Mouse (Mus musculus) adrenal gland, postnatal 4 days (tissue): Measurements from ENCODE around the gene Dnah8. TPM values are rescaled to one million over a fixed set of nuclear protein-coding genes. Genes with fewer than 3 reads are reported as not detected.
"Not testable (repeated sequence)": the region's sequence is repeated elsewhere in the genome, so short reads cannot be mapped to it uniquely, and the experiment has no call there.

Source experiments
- DNase-seq, 2 experiments: peaks; one replicate each; pipeline ENCODE4 v3.0.0; 2021 to 2022; ENCODE audit warnings: low spot score in 2 of 2, mixed read lengths in 2 of 2
- total RNA-seq, 2 experiments: library from RNA; stranded (reverse); gene quantifications; 2 replicates each; pipeline ENCODE4 v1.2.3; 2021

Dnah8 gene
- total RNA-seq, 2 experiments from 2014 or later = 0.62 to 1.3 TPM

DNA sequence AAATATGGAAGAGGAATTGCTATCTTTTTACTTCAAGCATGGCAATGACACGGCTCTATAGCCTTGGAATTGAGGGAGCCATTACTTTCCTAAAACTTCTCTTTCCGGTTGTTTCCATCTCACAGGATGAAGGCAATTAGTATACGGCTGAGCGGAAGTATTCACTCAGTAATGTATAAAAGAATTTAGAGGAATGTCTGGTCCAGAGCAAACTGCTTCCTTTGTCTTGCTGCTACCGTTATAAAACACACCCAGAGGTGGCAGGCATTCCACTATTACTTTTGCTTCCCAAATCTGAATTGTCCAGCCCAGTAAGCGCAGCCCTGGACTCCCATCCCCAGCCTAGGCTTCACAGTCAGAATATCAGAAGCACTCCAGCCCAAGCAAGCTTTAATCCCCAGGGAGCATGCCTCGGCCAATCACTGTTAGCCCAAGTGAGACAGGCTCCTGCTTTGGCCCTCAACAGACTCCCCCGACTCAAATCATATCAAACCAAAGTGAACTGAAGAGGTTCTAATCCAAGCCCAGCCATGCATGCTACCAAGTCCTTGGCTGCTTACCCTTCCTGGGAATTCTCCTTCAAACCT, 16.2 kb upstream of the Dnah8 start:
- DNase-seq = no peak

DNA sequence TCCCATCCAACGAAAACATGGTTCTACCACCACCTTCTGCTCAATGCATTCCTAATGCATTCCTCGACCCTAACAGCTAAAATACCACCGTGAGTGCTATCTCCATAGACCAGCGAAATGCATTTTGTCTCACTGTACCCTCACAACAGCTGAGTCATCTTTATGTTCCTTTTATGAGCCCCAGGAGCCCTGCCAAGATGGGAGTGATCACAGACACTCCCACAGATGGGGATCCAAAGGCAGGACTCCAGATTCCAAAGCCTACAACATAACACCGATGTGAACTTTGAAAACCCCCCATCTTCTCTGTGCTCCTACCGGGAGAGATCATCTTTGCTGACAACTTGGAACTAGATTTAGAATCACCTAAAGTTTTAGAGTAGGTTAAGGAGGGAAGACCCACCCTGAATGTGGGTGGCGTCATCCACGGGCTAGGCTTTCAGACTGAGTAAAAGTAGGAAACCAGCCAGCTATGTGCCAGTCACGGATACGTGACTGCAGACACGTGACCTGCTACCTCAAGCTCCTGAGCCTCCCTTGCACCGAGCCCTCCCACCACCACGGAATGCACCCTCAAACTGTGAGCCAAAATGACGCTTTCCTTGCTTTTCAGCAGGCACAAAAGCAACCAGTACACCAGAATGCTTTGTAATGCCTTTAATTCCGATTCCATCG, 14.7 kb upstream of the Dnah8 start:
- DNase-seq = no peak

DNA sequence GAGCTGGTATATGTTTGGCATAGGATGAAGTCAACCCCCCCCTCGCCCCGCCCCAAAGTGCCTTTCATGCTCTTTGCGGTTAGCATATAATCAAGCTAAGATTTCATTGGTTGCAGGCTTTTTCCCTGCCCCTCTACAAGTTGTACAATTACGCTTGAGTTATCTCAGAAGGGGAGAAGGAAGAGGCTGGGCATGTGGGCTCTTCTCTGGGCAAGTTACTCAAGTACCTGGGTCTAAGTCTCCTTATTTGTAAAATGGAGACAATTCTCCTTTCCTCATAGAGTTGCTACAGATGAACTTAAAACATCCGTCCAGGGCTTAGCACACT, 14.2 kb upstream of the Dnah8 start:
- no peak for DNase-seq

DNA sequence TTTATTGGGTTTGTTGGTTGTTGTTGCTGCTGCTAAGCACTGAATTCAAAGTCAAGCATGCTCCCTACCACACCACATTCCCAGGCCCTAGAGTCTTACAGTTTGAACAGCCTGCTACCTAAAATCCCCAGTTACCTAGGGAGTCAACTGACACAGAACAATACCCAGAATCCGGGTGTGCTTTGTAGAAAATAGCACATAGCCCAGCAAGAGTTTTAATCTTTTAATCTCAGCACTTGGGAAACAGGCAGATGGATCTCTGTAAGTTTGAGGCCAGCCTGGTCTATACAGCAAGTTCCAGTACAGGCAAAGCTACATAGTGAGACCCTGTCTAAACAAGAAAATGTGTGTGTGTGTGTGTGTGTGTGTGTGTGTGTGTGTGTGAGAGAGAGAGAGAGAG, 13.4 kb upstream of the Dnah8 start:
- no peak for DNase-seq

DNA sequence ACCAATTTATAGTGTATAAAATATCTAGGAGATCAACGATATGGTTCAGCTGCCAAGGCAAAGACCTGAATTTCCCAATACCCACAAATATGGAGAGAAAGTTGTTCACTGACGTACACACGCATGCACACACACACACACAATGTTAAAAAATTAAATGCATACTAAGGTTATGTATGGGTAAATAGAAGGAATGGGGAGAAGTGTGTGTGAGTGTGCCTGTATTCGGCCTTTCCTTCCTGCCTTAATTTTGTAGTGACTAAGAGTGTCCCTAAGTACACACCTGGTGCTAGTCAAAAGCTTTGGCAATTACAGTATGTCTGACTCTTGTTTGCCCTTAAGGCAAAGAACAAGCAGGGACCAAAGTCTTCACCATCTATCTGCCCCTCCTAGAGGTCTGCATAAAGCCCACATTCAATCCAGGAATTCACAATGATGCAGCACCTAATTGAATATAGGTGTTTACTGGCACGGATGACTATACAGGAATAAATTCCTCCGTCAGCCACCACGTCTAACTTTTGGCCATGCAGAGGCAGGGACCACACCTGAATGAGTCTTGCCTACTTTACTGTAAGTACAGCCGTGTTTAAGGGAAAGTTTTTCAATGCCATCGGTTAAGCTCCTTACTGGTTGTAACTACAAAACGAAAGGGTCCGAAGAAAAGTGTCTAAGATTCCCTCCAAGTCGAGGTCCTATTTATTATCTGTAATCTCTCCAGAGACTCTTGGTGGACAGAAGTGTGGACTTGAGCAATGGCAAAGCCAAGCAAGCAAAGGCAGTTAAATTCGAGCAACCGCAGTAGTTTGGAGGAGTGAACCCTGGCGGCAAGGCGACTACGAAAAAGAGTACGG, 12.7 kb upstream of the Dnah8 start:
- no peak for DNase-seq

DNA sequence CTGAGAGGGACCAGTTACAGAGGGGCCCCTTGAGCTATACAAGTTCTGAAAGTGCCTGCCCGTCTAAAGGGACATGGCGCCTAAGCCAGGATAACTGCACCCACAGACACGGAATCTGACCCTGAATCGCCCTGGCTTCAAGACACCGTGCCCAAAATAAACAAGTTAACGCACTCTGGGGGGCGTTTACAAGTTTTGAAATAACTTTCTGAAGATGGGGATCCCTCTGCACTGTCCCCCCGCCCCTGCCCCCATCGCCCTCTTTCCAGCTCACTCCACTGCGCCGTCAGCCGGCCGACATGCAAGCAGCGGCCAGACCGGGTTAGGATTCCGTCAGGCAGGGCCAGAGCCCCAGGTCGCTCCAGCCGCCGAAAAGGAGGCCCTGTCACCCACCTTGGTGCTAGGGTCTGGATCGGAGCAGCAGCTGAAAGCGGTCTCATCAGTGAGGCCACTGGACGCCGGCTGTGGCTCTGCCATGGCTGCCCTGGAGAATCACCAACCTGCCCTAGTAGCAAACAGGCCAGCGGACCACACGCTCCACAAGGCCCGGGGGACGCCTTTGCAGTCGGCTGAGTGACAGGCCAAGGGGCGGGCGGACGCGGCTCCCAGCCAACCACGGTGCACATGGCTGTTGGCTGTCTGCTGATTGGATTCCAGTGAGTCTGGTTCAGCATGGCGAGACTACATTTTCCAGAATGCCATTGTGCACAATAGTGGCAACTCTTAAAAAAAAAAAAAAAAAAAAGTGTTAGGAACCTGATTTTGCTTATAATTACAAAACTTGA, 11.9 kb upstream of the Dnah8 start:
- peak; percentile 99 to 100 for DNase-seq

DNA sequence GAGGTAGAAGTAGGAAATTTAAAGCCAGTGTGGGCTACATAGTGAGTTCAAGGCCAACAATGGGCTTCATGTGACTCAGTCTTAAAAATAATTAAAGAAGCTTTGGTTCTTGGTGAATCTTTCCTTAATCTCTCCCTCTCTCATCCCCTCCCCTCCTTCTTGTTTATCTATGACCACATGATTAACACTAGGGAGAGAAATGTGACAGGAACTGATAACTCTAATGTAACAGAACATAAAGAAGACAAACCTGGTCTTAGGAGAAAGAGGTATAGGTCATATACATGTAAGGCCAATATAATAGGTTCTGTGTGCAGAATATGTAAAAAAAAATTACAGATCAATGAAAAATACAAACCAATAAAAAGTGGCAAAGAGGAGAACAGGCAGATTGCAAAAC, 10.8 kb upstream of the Dnah8 start:
- DNase-seq = no peak

DNA sequence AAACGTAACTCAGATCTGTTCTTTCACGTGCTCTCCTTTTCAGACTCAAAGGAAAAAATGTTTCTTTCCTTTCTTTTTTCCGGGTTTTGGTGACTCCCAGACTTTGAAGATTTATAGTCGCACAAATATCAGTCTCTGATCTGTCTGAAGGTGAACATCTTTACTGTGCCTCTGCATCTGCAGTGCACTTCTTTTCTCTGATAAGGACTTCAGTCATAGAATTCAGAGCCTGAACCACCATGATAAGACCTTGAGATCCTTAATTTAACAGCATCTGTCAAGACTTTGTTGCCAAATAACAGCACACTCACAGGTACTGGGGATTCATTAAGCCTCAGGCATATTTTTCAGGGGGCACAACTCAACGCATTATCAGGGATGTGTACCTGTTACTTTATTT, 8.0 kb upstream of the Dnah8 start:
- DNase-seq = no peak

DNA sequence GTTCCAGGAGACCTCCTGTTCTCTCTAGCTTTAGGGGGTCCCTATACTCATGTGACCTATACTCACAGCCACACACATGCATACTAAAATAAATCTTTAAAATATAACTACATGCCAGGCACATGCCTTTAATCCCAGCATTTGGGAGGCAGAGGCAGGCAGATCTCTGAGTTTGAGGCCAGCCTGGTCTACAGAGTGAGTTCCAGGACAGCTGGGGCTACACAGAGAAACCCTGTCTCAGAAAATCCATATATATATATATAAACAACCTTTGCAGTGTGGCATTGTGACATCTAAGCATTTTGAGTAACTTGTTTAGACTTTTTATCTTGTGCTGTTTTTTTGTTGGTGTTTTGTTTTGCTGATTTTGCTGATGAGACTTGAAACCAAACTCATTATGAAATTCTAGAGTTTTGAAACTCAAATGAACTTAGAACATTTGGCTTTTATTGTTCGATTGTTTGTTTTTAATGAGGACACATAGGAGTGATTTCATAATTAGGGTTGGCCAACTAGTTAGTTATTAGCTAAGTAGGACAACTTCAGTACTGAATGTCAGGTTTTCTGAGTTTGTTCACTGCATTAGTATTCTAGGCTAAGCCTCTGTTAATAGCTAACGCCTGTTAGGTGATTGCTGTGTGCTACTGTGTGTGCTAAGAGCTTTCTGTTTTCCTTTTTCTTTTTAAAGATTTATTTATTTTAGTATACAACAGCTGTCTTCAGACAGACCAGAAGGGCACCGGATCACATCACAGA, 5.8 kb upstream of the Dnah8 start:
- DNase-seq = no peak

DNA sequence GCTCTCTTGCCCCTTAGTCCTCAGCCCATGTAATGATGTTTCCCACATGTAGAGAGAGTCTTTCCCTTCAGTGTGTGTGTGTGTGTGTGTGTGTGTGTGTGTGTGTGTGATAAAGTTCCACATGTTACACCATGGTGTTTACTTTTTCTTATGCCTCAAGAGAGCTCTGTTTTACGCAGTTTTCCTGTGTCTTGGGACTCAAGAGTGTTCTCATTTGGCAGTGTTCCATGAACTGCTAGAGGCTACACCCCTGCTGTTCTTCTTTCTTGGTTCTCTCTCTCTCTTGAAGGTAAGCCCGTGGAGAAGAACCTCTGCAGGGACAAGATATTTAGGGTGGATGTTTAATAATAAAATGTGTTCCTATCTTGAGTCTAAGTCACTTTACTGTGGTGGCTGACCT, 5.0 kb upstream of the Dnah8 start:
- DNase-seq = no peak

DNA sequence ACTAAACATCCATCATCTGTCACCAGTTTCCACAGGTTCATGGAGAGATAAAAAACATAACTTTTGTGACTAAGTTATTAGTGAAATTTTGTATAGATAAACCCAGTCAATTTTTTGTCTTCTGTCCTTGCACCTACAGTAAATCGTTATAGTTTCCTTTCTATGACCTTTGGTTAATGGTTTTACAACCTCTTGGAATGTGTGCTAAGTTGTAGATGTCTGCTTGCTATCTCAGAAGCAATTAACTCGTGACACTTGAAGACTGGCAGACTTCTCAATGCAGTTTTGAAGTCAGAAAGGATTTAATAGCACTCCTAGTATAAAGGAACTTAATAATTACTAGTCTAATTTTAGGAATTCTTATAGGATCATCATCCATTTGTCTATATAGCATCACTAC, 3.6 kb upstream of the Dnah8 start:
- no peak for DNase-seq

DNA sequence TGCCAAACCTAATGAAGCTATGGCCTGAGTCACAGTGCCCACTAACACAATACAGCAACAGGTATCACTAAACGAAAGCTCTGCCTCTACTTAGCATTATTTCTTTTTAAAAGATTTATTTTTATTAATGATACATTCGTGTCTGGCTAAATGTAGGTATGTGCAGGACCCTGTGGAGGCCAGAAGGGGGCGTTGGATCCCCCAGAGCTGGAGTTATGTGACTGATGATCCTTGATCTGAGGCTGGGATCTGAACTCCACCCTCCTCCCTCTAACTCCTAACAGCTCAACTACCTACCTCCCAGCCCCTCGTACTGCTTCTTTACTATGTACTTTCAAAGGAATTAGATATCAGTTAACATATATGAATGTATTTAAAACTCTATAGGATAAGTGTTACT, 2.7 kb upstream of the Dnah8 start:
- DNase-seq = no peak

DNA sequence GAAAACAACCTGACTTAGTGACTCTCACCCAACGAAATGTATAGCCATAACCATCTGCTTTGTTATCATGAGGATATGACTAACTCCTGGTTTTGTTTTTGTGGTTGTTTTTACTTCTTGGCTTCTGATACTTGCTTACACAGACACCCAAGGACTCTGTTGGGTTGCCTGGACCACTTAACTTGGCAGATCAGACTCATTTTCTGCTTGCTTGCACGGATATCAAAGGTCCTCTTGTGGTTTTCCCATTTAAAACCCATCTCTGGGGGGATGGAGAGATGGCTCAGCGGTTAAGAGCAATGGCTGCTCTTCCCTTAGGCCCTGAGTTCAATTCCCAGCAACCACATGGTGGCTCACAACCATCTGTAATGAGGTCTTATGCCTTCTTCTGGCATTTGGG, 954 bp upstream of the Dnah8 start:
- DNase-seq = no peak

DNA sequence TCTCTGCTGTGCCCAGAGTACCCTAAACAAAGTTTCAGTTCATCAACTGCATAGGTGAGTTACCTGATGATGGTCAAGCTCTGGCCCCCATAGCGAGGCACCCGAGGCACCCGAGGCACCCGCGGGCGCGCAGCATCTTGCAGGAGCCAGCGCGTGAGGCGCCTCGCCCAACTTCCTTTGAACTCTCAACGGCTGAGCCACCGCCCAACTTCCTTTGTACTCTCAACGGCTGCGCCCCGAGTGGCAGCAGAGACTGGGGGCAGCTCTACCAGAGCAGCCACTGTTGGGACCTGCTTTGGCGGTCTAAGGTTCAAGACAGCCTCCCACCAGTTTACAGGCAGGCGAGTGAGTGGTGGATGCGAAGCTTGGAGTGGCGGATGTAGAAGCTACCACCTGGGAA, 2.6 kb downstream of the Dnah8 start, which contains the start of gene Glo1:
TSS of gene Glo1 (minus strand) at position 153 of the 400 bp plus-strand sequence.
- DNase-seq = not testable (repeated sequence)

DNA sequence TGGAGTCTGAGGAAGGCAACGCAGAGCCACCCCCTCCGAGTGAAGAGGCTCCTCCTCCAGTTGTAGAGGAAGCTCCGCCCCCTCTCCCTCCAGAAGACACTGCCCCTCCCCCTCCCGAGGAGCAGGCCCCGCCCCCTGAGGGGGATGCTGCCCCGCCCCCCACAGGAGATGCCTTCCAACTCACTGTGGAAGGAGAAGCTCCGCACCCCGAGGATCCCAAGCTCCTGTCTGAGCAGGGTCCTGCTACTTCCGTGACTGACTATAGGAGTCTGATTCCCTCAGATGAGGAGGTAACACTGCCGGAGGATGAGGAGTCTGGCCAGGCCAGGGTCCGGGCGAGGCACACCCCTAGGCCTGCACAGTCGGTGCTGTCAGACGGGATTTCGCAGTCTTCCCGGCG, 11.2 kb downstream of the Dnah8 start:
- no peak for DNase-seq

DNA sequence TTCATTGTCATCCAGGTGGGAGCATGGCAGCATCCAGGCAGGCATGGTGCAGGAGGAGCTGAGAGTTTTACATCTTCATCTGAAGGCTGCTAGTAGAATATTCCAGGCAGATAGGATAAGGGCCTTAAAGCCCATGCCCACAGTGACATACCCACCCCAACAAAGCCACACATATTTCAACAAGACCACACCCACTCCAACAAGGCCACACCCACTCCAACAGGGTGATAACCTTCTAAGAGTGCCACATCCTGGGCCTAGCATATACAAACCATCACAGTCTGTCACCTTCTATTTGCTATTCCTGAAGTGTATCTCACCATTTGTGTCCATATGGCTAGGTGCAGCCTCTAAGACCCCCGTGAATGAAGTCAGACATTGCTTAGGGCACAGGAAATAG, 13.6 kb downstream of the Dnah8 start:
- no peak for DNase-seq

DNA sequence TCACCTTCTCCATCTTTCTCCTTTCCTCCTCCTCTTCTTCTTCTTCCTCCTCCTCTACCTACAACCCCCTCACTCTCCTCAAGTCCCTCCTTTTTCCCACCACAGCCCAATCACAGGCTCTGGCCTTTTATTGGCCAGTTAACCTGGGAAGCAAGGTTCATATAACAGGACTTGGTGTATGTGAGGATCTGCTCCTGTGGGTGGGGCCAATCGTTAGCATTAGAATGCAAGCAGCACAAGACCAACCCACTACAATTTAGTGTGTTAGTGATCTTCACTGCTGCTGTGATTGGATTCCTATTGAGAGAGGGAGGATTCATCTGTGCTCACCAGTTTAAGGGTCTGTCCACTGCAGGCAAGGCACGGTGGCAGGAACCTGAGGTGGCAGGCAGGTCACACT, 14.8 kb downstream of the Dnah8 start:
- DNase-seq = no peak

DNA sequence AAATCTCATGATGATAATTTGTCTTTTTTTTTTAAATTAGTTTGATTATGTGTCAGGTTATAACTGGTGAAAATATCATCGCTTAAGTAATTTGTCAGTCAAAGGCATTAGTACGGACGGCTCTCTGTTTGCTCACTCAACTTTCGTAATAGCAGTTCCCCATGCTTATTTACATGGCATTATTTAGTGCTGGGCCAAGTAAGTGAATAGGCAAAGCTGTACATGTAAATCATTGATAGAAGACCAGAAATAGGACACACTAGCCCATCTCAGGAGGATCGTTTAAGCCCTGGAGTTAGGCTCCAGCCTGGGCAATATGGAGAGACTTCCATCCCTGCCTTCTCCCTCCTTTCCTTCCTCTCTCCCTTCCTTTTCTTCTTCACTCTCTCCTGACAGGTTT, 16.7 kb downstream of the Dnah8 start:
- no peak for DNase-seq

DNA sequence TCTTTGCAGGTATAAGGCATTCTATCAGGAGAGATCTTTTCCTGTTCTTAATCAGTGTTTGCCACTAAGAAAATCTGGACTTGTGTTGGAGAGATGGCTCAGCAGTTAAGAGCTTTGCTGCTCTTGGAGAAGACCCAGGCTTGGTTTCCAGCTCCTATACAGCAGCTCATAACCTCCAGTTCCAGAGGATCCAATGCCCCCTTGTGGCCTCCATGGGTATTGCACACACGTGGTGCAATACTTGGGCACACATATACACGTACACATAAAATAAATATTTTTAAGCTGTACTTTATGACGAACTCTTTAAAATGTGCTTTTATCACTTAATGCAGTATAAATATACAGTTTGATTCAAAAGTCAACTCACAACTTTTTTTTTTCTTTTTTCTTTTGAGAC, 24.6 kb downstream of the Dnah8 start:
- no peak for DNase-seq

DNA sequence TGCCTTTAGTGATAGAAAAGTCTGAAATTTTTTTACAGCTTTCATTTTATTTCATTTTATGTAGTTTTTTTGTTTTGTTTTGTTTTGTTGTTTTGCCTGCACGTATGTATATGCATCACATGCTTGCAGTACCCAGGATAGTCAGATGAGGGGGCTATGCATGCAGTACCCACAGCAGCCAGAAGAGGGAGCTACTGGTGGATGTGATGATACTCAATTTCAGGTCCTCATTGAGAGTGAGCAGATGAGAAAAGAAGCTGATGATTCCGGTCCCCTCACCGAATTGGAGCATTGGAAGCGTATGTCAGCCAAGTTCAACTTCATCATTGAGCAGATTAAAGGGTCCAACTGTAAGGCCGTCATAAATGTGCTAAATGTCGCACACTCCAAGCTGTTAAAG, 28.9 kb downstream of the Dnah8 start:
- DNase-seq = no peak

DNA sequence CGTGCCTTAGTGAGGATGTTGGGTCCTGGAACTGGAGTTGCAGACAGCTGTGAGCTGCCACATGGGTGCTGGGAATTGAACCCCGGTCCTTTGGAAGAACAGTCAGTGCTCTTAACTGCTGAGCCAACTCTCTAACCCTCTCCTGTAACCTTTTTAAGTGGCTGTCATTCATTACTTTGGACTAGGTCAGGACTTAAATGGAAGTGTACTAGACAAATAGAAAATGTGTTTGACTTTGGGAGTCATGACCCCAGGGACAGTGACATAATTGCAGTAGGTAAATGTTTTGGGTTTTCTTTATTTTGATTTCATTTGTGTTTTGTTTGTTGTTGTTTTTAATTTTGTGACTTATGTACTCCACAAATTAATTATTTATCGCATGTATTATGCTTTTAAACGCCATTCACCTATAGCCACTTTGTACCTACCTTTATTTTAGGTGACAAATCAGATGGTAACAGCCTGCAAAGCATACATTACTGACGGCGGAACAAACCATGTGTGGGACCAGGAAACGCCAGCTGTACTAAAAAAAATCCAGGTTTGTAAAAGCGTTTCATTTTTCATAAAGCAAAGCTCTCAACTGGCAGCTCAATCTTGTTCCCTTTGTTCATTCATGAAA, 33.5 kb downstream of the Dnah8 start:
- DNase-seq = no peak
